Mouse (Mus musculus): Measurements from ENCODE around the gene Fstl1. TPM values are rescaled to one million over a fixed set of nuclear protein-coding genes. Genes with fewer than 3 reads are reported as not detected.

The Fstl1 gene
- total RNA-seq (2012; rRNA removed) (0.08 TPM in 1 of 2 replicates, not detected in the other), polyA plus RNA-seq (2012; ENCODE audit: insufficient read depth in 1 of 2, insufficient read length in 2 of 2, low read depth in 1 of 2, low replicate concordance in 2 of 2, missing spikeins in 1 of 2) (under 1 TPM in 1 of 2 experiments, not detected in 1; 0.35 TPM)

GRCm38 (mm10) chr16:37776860-37777651, at the start of gene Fstl1:
Gene Fstl1, plus strand, starts transcription at chr16:37776873.
- H3K27ac ChIP-seq (ENCODE audit: control insufficient read depth, low read depth, low read length), result no peak within 1 kb of the TSS
- H3K4me3 ChIP-seq (ENCODE audit: control insufficient read depth in 1 of 2, insufficient read depth in 1 of 2, low read depth in 2 of 2, low read length in 2 of 2), result no peak within 1 kb of the TSS

GRCm38 (mm10) chr16:37728674-37729073, 48.0 kb upstream of the Fstl1 start:
- no peak overlapping the region for H3K27ac ChIP-seq (ENCODE audit: control insufficient read depth, low read depth, low read length)
- peaks cover 7 to 9% of the 10 kb centered on the region in 2 experiments for H3K27me3 ChIP-seq (ENCODE audit: control insufficient read depth in 1 of 2, insufficient read depth in 2 of 2, low read length in 2 of 2)
- H3K9me3 ChIP-seq (replicated peaks; ENCODE audit: insufficient read depth, low read length), result no peaks in the 10 kb centered on the region
- no peak for TF ChIP-seq E2F4 (IDR thresholded peaks at IDR 0.05; ENCODE audit: borderline replicate concordance, low read depth, low read length)
- TF ChIP-seq ETS1 (IDR thresholded peaks at IDR 0.05; ENCODE audit: low read depth, low read length), result no peak
- TF ChIP-seq ZC3H11A (IDR thresholded peaks at IDR 0.05; ENCODE audit: low read depth, low read length), result no peak
- no peak for TF ChIP-seq TAL1 (IDR thresholded peaks at IDR 0.05; ENCODE audit: low read length)
- no peak for TF ChIP-seq SMC3 (IDR thresholded peaks at IDR 0.05; ENCODE audit: low read depth, low read length)
- TF ChIP-seq ZKSCAN1 (IDR thresholded peaks at IDR 0.05; ENCODE audit: low read depth, low read length), result no peak
- TF ChIP-seq MEF2A (IDR thresholded peaks at IDR 0.05; ENCODE audit: extremely low read depth, insufficient replicate concordance, low read depth, low read length, poor library complexity, severe bottlenecking), result no peak
- no peak for TF ChIP-seq POLR2A (IDR thresholded peaks at IDR 0.05; ENCODE audit: control insufficient read depth in 1 of 2, insufficient read depth in 1 of 2, low read depth in 1 of 2, low read length in 2 of 2, poor library complexity in 1 of 2)
- peaks cover 2 to 23% of the 10 kb centered on the region in 2 experiments; a peak in 3 of 4 replicates for H3K4me1 ChIP-seq (ENCODE audit: control insufficient read depth in 1 of 2, insufficient read depth in 2 of 2, low read length in 2 of 2)
- H3K79me2 ChIP-seq (ENCODE audit: control insufficient read depth, insufficient read depth, low read length, poor library complexity), result no peaks in the 10 kb centered on the region
- no peak for DNase-seq (ENCODE audit: low read depth, low spot score)
- no peak overlapping the region for H3K4me3 ChIP-seq (ENCODE audit: control insufficient read depth in 1 of 2, insufficient read depth in 1 of 2, low read depth in 2 of 2, low read length in 2 of 2)
- H3K9ac ChIP-seq (ENCODE audit: control insufficient read depth, low read depth, low read length, poor library complexity, severe bottlenecking), result no peak overlapping the region
- H3K36me3 ChIP-seq (ENCODE audit: control insufficient read depth in 1 of 2, insufficient read depth in 2 of 2, low read length in 2 of 2), result peaks cover 0 to 17% of the 10 kb centered on the region in 2 experiments; a peak in 2 of 4 replicates

More at GRCm38 (mm10) chr16:37776860-37777651, at the start of gene Fstl1:
- no peak for TF ChIP-seq TAL1 (IDR thresholded peaks at IDR 0.05; ENCODE audit: low read length)
- no peak for TF ChIP-seq SIN3A (IDR thresholded peaks at IDR 0.05; ENCODE audit: low read length)
- TF ChIP-seq CTCF (IDR thresholded peaks at IDR 0.05 in 2 of 3, conservative IDR thresholded peaks at IDR 0.05 in 1 of 3; ENCODE audit: control insufficient read depth in 1 of 3, insufficient read depth in 1 of 3, low read depth in 2 of 3, low read length in 3 of 3, poor library complexity in 1 of 3, severe bottlenecking in 1 of 3), result no peak
- TF ChIP-seq ZNF384 (IDR thresholded peaks at IDR 0.05; ENCODE audit: low read depth, low read length), result no peak
- TF ChIP-seq SMC3 (IDR thresholded peaks at IDR 0.05; ENCODE audit: low read depth, low read length), result no peak
- no peak for TF ChIP-seq ZC3H11A (IDR thresholded peaks at IDR 0.05; ENCODE audit: low read depth, low read length)
- TF ChIP-seq NRF1 (IDR thresholded peaks at IDR 0.05; ENCODE audit: insufficient read depth, low read depth, low read length, poor library complexity, severe bottlenecking), result no peak
- TF ChIP-seq MYB (IDR thresholded peaks at IDR 0.05; ENCODE audit: low read depth, low read length), result no peak
- TF ChIP-seq MAZ (IDR thresholded peaks at IDR 0.05; ENCODE audit: low read depth, low read length), result no peak
- no peak for TF ChIP-seq CHD1 (IDR thresholded peaks at IDR 0.05; ENCODE audit: low read depth, low read length)
- TF ChIP-seq BHLHE40 (IDR thresholded peaks at IDR 0.05; ENCODE audit: borderline replicate concordance, low read depth, low read length), result no peak
- no peak for TF ChIP-seq UBTF (IDR thresholded peaks at IDR 0.05; ENCODE audit: borderline replicate concordance, insufficient read depth, low read depth, low read length)
- no peak for TF ChIP-seq MYC (IDR thresholded peaks at IDR 0.05; ENCODE audit: low read depth, low read length)
- TF ChIP-seq MAX (IDR thresholded peaks at IDR 0.05; ENCODE audit: low read length), result no peak
- no peak for TF ChIP-seq GABPA (IDR thresholded peaks at IDR 0.05; ENCODE audit: low read depth, low read length)
- TF ChIP-seq CHD2 (IDR thresholded peaks at IDR 0.05; ENCODE audit: low read length), result no peak
- TF ChIP-seq POLR2AphosphoS5 (IDR thresholded peaks at IDR 0.05; ENCODE audit: borderline replicate concordance, low read depth, low read length), result no peak
- TF ChIP-seq MEF2A (IDR thresholded peaks at IDR 0.05; ENCODE audit: extremely low read depth, insufficient replicate concordance, low read depth, low read length, poor library complexity, severe bottlenecking), result no peak
- TF ChIP-seq ETS1 (IDR thresholded peaks at IDR 0.05; ENCODE audit: low read depth, low read length), result no peak
- no peaks in the 10 kb centered on the region for H3K79me2 ChIP-seq (ENCODE audit: control insufficient read depth, insufficient read depth, low read length, poor library complexity)
- H3K4me1 ChIP-seq (ENCODE audit: control insufficient read depth in 1 of 2, insufficient read depth in 2 of 2, low read length in 2 of 2), result no peaks in the 10 kb centered on the region; a peak in 1 of 4 replicates
- H3K9me3 ChIP-seq (replicated peaks; ENCODE audit: insufficient read depth, low read length), result no peaks in the 10 kb centered on the region
- H3K9ac ChIP-seq (ENCODE audit: control insufficient read depth, low read depth, low read length, poor library complexity, severe bottlenecking), result no peak within 1 kb of the TSS
- DNase-seq (ENCODE audit: low read depth, low spot score), result no peak
- H3K27me3 ChIP-seq (ENCODE audit: control insufficient read depth in 1 of 2, insufficient read depth in 2 of 2, low read length in 2 of 2), result peaks cover 0 to 2% of the 10 kb centered on the region in 2 experiments; a peak in 2 of 4 replicates
- no peaks in the 10 kb centered on the region; a peak in 1 of 4 replicates for H3K36me3 ChIP-seq (ENCODE audit: control insufficient read depth in 1 of 2, insufficient read depth in 2 of 2, low read length in 2 of 2)

Data from MEL (cell line).